Mouse (Mus musculus) limb, embryonic 11.5 days (tissue): ENCODE measurements around the gene Fam189b. TPM values are rescaled to one million over a fixed set of nuclear protein-coding genes. Genes with fewer than 3 reads are reported as not detected.

ENCODE experiments used
- ATAC-seq: fragments of 200-750 bp; cut with Nextera tagmentation; 2 replicates; pipeline ENCODE4 v1.8.0; 2017; ENCODE audit warnings: low read depth; ENCODE audit not compliant: insufficient number of reproducible peaks, low FRiP score, low TSS enrichment
- DNase-seq: peaks from one replicate; pipeline ENCODE4 v3.0.0-alpha.2; 2015; ENCODE audit warnings: low spot score
- H3K27ac ChIP-seq: fragments of 300-500 bp; sonication (generic); replicated peaks from 2 replicates; pipeline ENCODE4 v1.5.1; 2014; ENCODE audit warnings: low read depth, mild to moderate bottlenecking, low read length
- H3K27me3 ChIP-seq: fragments of 300-500 bp; sonication (generic); 2 replicates; pipeline ENCODE4 v1.6.1; 2014; ENCODE audit warnings: mild to moderate bottlenecking, low read length, mixed read lengths; ENCODE audit not compliant: control insufficient read depth, insufficient read depth
- H3K36me3 ChIP-seq: fragments of 300-500 bp; sonication (generic); 2 replicates; pipeline ENCODE4 v1.6.1; 2014; ENCODE audit warnings: mild to moderate bottlenecking, low read length, moderate library complexity, mixed read lengths; ENCODE audit not compliant: control insufficient read depth, insufficient read depth
- H3K4me1 ChIP-seq: fragments of 300-500 bp; sonication (generic); 2 replicates; pipeline ENCODE4 v1.6.1; 2014; ENCODE audit warnings: low read length, mixed read lengths; ENCODE audit not compliant: control insufficient read depth, insufficient read depth
- H3K4me2 ChIP-seq: fragments of 300-500 bp; sonication (generic); 2 replicates; pipeline ENCODE4 v1.6.1; 2014; ENCODE audit warnings: low read depth, mild to moderate bottlenecking, moderate library complexity; ENCODE audit not compliant: severe bottlenecking
- H3K4me3 ChIP-seq: fragments of 300-500 bp; sonication (generic); 2 replicates; pipeline ENCODE4 v1.5.1; 2014; ENCODE audit warnings: low read depth, low read length
- H3K9ac ChIP-seq: fragments of 300-500 bp; sonication (generic); 2 replicates; pipeline ENCODE4 v1.6.1; 2014; ENCODE audit warnings: mild to moderate bottlenecking, low read length
- H3K9me3 ChIP-seq: fragments of 300-500 bp; sonication (generic); 2 replicates; pipeline ENCODE4 v1.6.1; 2016; ENCODE audit warnings: low read length; ENCODE audit not compliant: control insufficient read depth
- WGBS: fragments of 180-500 bp; shearing (Covaris S2); extraction: QIAGEN DNeasy Blood & Tissue Kit; methylation state at CpG from one replicate; pipeline ENCODE4 v1.1.7; 2014; 5-methylcytosine and 5-hydroxymethylcytosine counted together
- polyA plus RNA-seq: library from polyadenylated mRNA; unstranded; fragments of >200 nt; fragmentation: Nextera tagmentation; extraction: Ambion mirVana; gene quantifications from 2 replicates; pipeline ENCODE4 v1.2.1, GENCODE M21; 2014

The Fam189b gene
- polyA plus RNA-seq, 1 experiment from 2014 or later = 24.0 TPM

DNA sequence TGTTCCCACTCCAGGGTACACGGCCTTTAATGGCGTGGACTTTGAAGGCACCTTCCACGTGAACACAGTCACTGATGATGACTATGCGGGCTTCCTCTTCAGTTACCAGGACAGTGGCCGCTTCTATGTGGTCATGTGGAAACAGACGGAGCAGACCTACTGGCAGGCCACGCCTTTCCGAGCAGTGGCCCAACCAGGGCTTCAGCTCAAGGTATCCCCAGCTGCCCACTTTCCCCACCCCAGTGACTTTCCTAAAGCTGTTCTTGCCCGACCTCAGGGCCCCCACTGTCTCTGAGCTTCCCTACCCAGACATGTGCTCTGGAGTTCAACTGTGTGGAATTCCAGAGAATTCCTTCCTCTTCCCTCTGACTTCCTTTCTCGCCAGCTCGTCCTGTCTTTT, 41.9 kb downstream of the Fam189b start:
- ATAC-seq (no peak), DNase-seq (no peak)
- WGBS = 84% methylated on average over 11 of the region's 11 CpGs
- no peaks in the 10 kb centered on the region for H3K27me3 ChIP-seq
- H3K27ac ChIP-seq = no peak overlapping the region
- no peaks in the 10 kb centered on the region; the same call in 1 of the 2 replicates for H3K36me3 ChIP-seq
- H3K4me1 ChIP-seq = peaks cover 24% of the 10 kb centered on the region
- H3K4me2 ChIP-seq = no peak overlapping the region
- no peaks in the 10 kb centered on the region for H3K9me3 ChIP-seq
- H3K4me3 ChIP-seq = no peak overlapping the region
- H3K9ac ChIP-seq = no peak overlapping the region

DNA sequence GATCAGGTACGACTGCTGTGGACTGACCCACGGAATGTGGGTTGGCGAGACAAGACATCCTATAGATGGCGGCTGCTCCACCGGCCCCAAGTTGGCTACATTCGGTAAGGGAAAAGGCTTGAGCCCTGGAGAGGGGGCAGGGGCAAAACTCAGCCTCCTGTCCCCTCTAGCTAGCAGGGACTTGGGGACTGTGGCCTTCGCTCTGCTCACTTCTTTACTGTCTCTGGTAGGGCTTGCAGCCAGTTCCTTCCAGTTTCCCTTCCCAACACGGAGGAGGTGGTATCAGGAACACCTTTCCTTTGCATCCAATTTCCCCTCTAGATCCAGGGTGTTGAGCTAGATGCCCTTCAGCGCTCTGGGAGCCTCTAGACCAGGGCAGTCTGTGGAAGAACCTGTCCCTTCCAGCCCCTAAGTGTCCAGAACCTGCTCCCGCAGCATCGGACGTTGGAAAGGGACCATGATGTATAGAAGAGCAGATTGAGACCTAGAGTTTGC, 42.4 kb downstream of the Fam189b start:
- Histone ChIP-seq H3K36me3 (no peaks in the 10 kb centered on the region; the same call in 1 of the 2 replicates), H3K9ac (peak overlapping the region; percentile 27; the same call in 1 of the 2 replicates), H3K4me1 (peaks cover 24% of the 10 kb centered on the region), H3K4me3 (peak overlapping the region; percentile 44; the same call in 1 of the 2 replicates), H3K4me2 (peak overlapping the region; percentile 92; the same call in 1 of the 2 replicates), H3K27me3 (0 out of 2 replicates have a peak, but pooled peaks cover 2% of the 10 kb centered on the region), H3K9me3 (no peaks in the 10 kb centered on the region), H3K27ac (0 out of 2 replicates have a peak overlapping the region, but pooled peaks have one; percentile 21)
- no peak for DNase-seq
- 65% methylated on average over 12 of the region's 12 CpGs for WGBS
- ATAC-seq = no peak

GRCm38 (mm10) chr3:89225918-89226317, 43.0 kb downstream of the Fam189b start:
- Histone ChIP-seq H3K9ac (no peak overlapping the region), H3K4me1 (peaks cover 24% of the 10 kb centered on the region), H3K4me3 (peak overlapping the region; percentile 44), H3K27ac (no peak overlapping the region), H3K36me3 (no peaks in the 10 kb centered on the region; the same call in 1 of the 2 replicates), H3K9me3 (no peaks in the 10 kb centered on the region), H3K27me3 (0 out of 2 replicates have a peak, but pooled peaks cover 2% of the 10 kb centered on the region), H3K4me2 (peak overlapping the region; percentile 92)
- ATAC-seq = no peak
- DNase-seq = peak; percentile 27
- WGBS = 36% methylated on average over 4 of the region's 4 CpGs

GRCm38 (mm10) chr3:89226361-89226760, 43.4 kb downstream of the Fam189b start:
- Histone ChIP-seq H3K27ac (no peak overlapping the region), H3K4me3 (peak overlapping the region; percentile 44), H3K4me2 (peak overlapping the region; percentile 92), H3K9me3 (no peaks in the 10 kb centered on the region), H3K36me3 (no peaks in the 10 kb centered on the region; the same call in 1 of the 2 replicates), H3K27me3 (0 out of 2 replicates have a peak, but pooled peaks cover 2% of the 10 kb centered on the region), H3K9ac (peak overlapping the region; percentile 14; the same call in 1 of the 2 replicates), H3K4me1 (peaks cover 24% of the 10 kb centered on the region)
- WGBS = 19% methylated on average over 11 of the region's 11 CpGs
- DNase-seq (no peak), ATAC-seq (no peak)

DNA sequence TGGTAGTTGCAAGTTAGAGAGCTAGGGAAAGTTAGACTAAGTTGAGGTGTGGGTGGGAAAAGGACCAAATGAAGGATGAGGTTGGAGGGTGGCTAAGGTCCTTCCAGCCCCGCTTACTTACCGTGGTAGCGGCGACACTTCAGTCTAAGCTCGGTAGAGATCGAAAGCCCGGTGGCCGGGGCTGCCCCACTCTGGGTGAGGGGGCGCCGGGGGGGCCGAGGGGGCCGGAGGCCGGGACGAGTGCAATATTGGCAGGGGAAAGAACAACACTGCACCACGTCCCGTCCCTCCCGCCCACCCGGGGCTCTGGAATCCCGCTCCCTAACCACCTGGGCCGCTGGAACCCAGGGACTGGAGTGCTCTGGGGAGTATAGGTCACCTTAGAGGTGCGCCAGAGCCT, 44.0 kb downstream of the Fam189b start, which contains the start of gene Mtx1:
Gene Mtx1 (minus strand): TSS at position 189 of the 400 bp plus-strand sequence.
- no peak for DNase-seq
- WGBS = 1% methylated on average over 21 of the region's 21 CpGs
- Histone ChIP-seq H3K36me3 (no peaks in the 10 kb centered on the region; the same call in 1 of the 2 replicates), H3K4me3 (peak within 1 kb of the TSS; percentile 44), H3K4me1 (peaks cover 24% of the 10 kb centered on the region), H3K9me3 (no peaks in the 10 kb centered on the region), H3K4me2 (peak within 1 kb of the TSS; percentile 92), H3K27me3 (0 out of 2 replicates have a peak, but pooled peaks cover 2% of the 10 kb centered on the region), H3K9ac (peak within 1 kb of the TSS; percentile 62), H3K27ac (peak within 1 kb of the TSS; percentile 55)
- 0 out of 2 replicates have a peak, but pooled peaks have one; percentile 7 for ATAC-seq

- no peaks in the 10 kb centered on the region for H3K9me3 ChIP-seq
- DNase-seq (peak; percentile 93), ATAC-seq (peak; percentile 81)
- H3K4me3 ChIP-seq = peak overlapping the region; percentile 44
- WGBS = 3% methylated on average over 41 of the region's 41 CpGs
- H3K9ac ChIP-seq = peak overlapping the region; percentile 62
- peaks cover 24% of the 10 kb centered on the region for H3K4me1 ChIP-seq
- H3K27me3 ChIP-seq = 0 out of 2 replicates have a peak, but pooled peaks cover 2% of the 10 kb centered on the region
- H3K36me3 ChIP-seq = no peaks in the 10 kb centered on the region; the same call in 1 of the 2 replicates
- peak overlapping the region; percentile 92 for H3K4me2 ChIP-seq
- peak overlapping the region; percentile 55 for H3K27ac ChIP-seq
Observed at GRCm38 (mm10) chr3:89227307-89228179, 44.6 kb downstream of the Fam189b start.

- ATAC-seq (peak; percentile 10; the same call in 1 of the 2 replicates), DNase-seq (peak; percentile 94)
- Histone ChIP-seq H3K9me3 (no peaks in the 10 kb centered on the region), H3K36me3 (no peaks in the 10 kb centered on the region; the same call in 1 of the 2 replicates), H3K27me3 (0 out of 2 replicates have a peak, but pooled peaks cover 2% of the 10 kb centered on the region), H3K4me3 (peak overlapping the region; percentile 44), H3K4me1 (peaks cover 24% of the 10 kb centered on the region), H3K9ac (peak overlapping the region; percentile 54; the same call in 1 of the 2 replicates), H3K4me2 (peak overlapping the region; percentile 92), H3K27ac (no peak overlapping the region)
- under 1% methylated on average over 20 of the region's 20 CpGs for WGBS
Observed at GRCm38 (mm10) chr3:89228180-89228549, 45.2 kb downstream of the Fam189b start.

DNA sequence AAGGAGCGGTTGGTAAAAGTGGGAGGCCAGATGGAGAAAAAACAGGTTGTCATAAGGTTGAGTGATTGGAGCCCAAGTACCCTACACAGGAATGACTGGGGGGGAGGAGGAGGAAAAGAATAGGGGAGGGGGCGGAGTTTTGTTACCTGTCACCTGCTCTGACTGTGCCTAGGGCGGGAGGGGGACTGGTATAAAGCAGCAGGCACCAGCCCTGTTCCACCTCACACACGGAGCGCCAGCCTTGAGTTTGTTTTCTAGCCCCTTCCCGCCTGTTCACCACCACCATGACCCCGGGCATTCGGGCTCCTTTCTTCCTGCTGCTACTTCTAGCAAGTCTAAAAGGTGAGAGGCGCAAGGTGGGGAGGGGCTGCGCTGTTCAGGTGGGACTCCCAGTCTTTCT, 45.9 kb downstream of the Fam189b start, which contains the start of gene Muc1:
Gene Muc1 (plus strand): TSS at position 222 of the 400 bp plus-strand sequence.
- Histone ChIP-seq H3K9ac (peak within 1 kb of the TSS; percentile 54; the same call in 1 of the 2 replicates), H3K27me3 (0 out of 2 replicates have a peak, but pooled peaks cover 2% of the 10 kb centered on the region), H3K4me3 (peak within 1 kb of the TSS; percentile 44), H3K27ac (peak within 1 kb of the TSS; percentile 55), H3K4me1 (peaks cover 24% of the 10 kb centered on the region), H3K36me3 (no peaks in the 10 kb centered on the region), H3K9me3 (no peaks in the 10 kb centered on the region), H3K4me2 (peak within 1 kb of the TSS; percentile 92)
- no peak for ATAC-seq
- 24% methylated on average over 10 of the region's 10 CpGs for WGBS
- no peak for DNase-seq
